Mouse (Mus musculus): ENCODE data around the gene Gcn1l1.

Gcn1l1 gene

GRCm38 (mm10) chr5:115619690-115620089, 54.6 kb downstream of the Gcn1l1 start:
- no peak for DNase-seq

GRCm38 (mm10) chr5:115622686-115623085, 57.6 kb downstream of the Gcn1l1 start:
- DNase-seq: no peak

GRCm38 (mm10) chr5:115623694-115624440, 58.8 kb downstream of the Gcn1l1 start:
- peak; percentile 58 for DNase-seq

GRCm38 (mm10) chr5:115626237-115626886, 61.3 kb downstream of the Gcn1l1 start:
- no peak for DNase-seq

- DNase-seq: no peak
These were observed 63.0 kb downstream of the Gcn1l1 start for GRCm38 (mm10) chr5:115628083-115628482.

GRCm38 (mm10) chr5:115629672-115630071, 64.6 kb downstream of the Gcn1l1 start:
- no peak for DNase-seq

GRCm38 (mm10) chr5:115630291-115630690, 65.2 kb downstream of the Gcn1l1 start:
- DNase-seq: no peak

GRCm38 (mm10) chr5:115631505-115632357, 66.7 kb downstream of the Gcn1l1 start, which contains the start of gene Rab35:
Gene Rab35 (plus strand): TSS chr5:115631908.
- peak; percentile 92 for DNase-seq

GRCm38 (mm10) chr5:115632358-115632714, 67.3 kb downstream of the Gcn1l1 start:
- DNase-seq: no peak

- no peak for DNase-seq
These were observed 68.0 kb downstream of the Gcn1l1 start for GRCm38 (mm10) chr5:115633060-115633459.

GRCm38 (mm10) chr5:115634046-115634445, 69.0 kb downstream of the Gcn1l1 start:
- no peak for DNase-seq

GRCm38 (mm10) chr5:115635536-115635935, 70.5 kb downstream of the Gcn1l1 start:
- no peak for DNase-seq

GRCm38 (mm10) chr5:115644192-115644591, 79.1 kb downstream of the Gcn1l1 start:
- DNase-seq: no peak

GRCm38 (mm10) chr5:115648876-115649275, 83.8 kb downstream of the Gcn1l1 start:
- DNase-seq: no peak

- no peak for DNase-seq
These were observed 84.6 kb downstream of the Gcn1l1 start for GRCm38 (mm10) chr5:115649699-115650098.

GRCm38 (mm10) chr5:115650885-115651284, 85.8 kb downstream of the Gcn1l1 start:
- no peak for DNase-seq

GRCm38 (mm10) chr5:115651821-115652220, 86.8 kb downstream of the Gcn1l1 start:
- DNase-seq: no peak

- peak; percentile 100 for DNase-seq
These were observed 87.9 kb downstream of the Gcn1l1 start for GRCm38 (mm10) chr5:115652681-115653575.

GRCm38 (mm10) chr5:115653776-115654175, 88.7 kb downstream of the Gcn1l1 start:
- no peak for DNase-seq

- no peak for DNase-seq
These were observed 91.6 kb downstream of the Gcn1l1 start for GRCm38 (mm10) chr5:115656677-115657076.

- no peak for DNase-seq
These were observed 92.2 kb downstream of the Gcn1l1 start for GRCm38 (mm10) chr5:115657234-115657633.

- DNase-seq: no peak
These were observed 93.3 kb downstream of the Gcn1l1 start for GRCm38 (mm10) chr5:115658352-115658751.
